Mouse (Mus musculus): ENCODE data around the gene Uba52. TPM values are rescaled to one million over a fixed set of nuclear protein-coding genes. Genes with fewer than 3 reads are reported as not detected.

Uba52 gene
- polyA plus RNA-seq, 2 experiments: 1,113 to 1,844 TPM

GRCm38 (mm10) chr8:70546412-70546811 lies 35.8 kb upstream of the Uba52 start:
- DNase-seq (ENCODE audit: low spot score) (no peak), ATAC-seq (ENCODE audit: low FRiP score, low read depth) (no peak)
- no peak overlapping the region for H3K4me2 ChIP-seq (replicated peaks; ENCODE audit: low read depth, low read length, severe bottlenecking)
- 0 out of 2 replicates have a peak, but pooled peaks cover under 1% of the 10 kb centered on the region for H3K4me1 ChIP-seq (ENCODE audit: control insufficient read depth, insufficient read depth, low read length)
- H3K9ac ChIP-seq (ENCODE audit: low read depth, low read length, severe bottlenecking): no peak overlapping the region
- H3K4me3 ChIP-seq (replicated peaks; ENCODE audit: low read length): no peak overlapping the region
- no peak overlapping the region for H3K27ac ChIP-seq (replicated peaks; ENCODE audit: low read depth, low read length)
- WGBS: 82% methylated on average over 4 of the region's 4 CpGs
- no peaks in the 10 kb centered on the region for H3K9me3 ChIP-seq (ENCODE audit: control insufficient read depth, low read length)
- TF ChIP-seq POLR2A (IDR thresholded peaks at IDR 0.05; ENCODE audit: borderline replicate concordance, extremely low read depth, insufficient read depth, insufficient read length): no peak
- no peaks in the 10 kb centered on the region for H3K36me3 ChIP-seq (ENCODE audit: control insufficient read depth, insufficient read depth, low read length)
- H3K27me3 ChIP-seq (ENCODE audit: control insufficient read depth, insufficient read depth, low read length): no peaks in the 10 kb centered on the region

GRCm38 (mm10) chr8:70544200-70544687 lies 33.6 kb upstream of the Uba52 start:
- H3K36me3 ChIP-seq (ENCODE audit: control insufficient read depth, insufficient read depth, low read length): no peaks in the 10 kb centered on the region
- H3K4me3 ChIP-seq (replicated peaks; ENCODE audit: low read length): no peak overlapping the region
- DNase-seq (ENCODE audit: low spot score) (no peak), ATAC-seq (ENCODE audit: low FRiP score, low read depth) (no peak)
- H3K9me3 ChIP-seq (ENCODE audit: control insufficient read depth, low read length): no peaks in the 10 kb centered on the region
- no peak overlapping the region for H3K9ac ChIP-seq (ENCODE audit: low read depth, low read length, severe bottlenecking)
- H3K27me3 ChIP-seq (ENCODE audit: control insufficient read depth, insufficient read depth, low read length): no peaks in the 10 kb centered on the region
- H3K27ac ChIP-seq (replicated peaks; ENCODE audit: low read depth, low read length): no peak overlapping the region
- WGBS: 82% methylated on average over 6 of the region's 6 CpGs
- H3K4me1 ChIP-seq (ENCODE audit: control insufficient read depth, insufficient read depth, low read length): peaks cover 14% of the 10 kb centered on the region
- H3K4me2 ChIP-seq (replicated peaks; ENCODE audit: low read depth, low read length, severe bottlenecking): no peak overlapping the region
- TF ChIP-seq POLR2A (IDR thresholded peaks at IDR 0.05; ENCODE audit: borderline replicate concordance, extremely low read depth, insufficient read depth, insufficient read length): no peak

DNA sequence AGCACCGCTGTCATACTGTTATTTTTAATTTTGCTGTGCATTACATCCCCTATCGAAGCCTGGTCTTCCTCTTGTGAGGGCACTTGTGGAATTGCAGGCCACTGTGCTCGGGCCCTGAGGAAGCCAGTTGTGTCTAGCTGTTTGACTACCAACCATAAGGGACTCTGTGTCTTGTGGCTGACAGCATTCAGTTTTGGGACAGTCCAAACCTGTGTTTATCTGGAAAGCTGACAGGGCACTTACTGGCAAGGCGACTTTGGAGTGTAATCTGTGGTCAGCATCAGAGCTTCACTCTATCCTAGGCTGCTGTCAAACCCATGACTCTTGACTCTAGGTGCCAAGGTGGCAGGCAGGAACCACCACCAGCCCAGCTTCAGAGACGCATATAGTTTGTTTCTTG lies 30.5 kb upstream of the Uba52 start:
- ATAC-seq (ENCODE audit: low FRiP score, low read depth) (no peak), DNase-seq (ENCODE audit: low spot score) (no peak)
- Histone ChIP-seq H3K27me3 (ENCODE audit: control insufficient read depth, insufficient read depth, low read length) (no peaks in the 10 kb centered on the region), H3K36me3 (ENCODE audit: control insufficient read depth, insufficient read depth, low read length) (peaks cover 12% of the 10 kb centered on the region), H3K4me3 (replicated peaks; ENCODE audit: low read length) (peak overlapping the region; percentile 68), H3K4me1 (ENCODE audit: control insufficient read depth, insufficient read depth, low read length) (peaks cover 14% of the 10 kb centered on the region), H3K9ac (ENCODE audit: low read depth, low read length, severe bottlenecking) (0 out of 2 replicates have a peak overlapping the region, but pooled peaks have one; percentile 6), H3K4me2 (replicated peaks; ENCODE audit: low read depth, low read length, severe bottlenecking) (peak overlapping the region; percentile 74; the same call in 1 of the 2 replicates), H3K27ac (replicated peaks; ENCODE audit: low read depth, low read length) (no peak overlapping the region), H3K9me3 (ENCODE audit: control insufficient read depth, low read length) (no peaks in the 10 kb centered on the region)
- 82% methylated on average over 5 of the region's 5 CpGs for WGBS
- no peak for TF ChIP-seq POLR2A (IDR thresholded peaks at IDR 0.05; ENCODE audit: borderline replicate concordance, extremely low read depth, insufficient read depth, insufficient read length)

DNA sequence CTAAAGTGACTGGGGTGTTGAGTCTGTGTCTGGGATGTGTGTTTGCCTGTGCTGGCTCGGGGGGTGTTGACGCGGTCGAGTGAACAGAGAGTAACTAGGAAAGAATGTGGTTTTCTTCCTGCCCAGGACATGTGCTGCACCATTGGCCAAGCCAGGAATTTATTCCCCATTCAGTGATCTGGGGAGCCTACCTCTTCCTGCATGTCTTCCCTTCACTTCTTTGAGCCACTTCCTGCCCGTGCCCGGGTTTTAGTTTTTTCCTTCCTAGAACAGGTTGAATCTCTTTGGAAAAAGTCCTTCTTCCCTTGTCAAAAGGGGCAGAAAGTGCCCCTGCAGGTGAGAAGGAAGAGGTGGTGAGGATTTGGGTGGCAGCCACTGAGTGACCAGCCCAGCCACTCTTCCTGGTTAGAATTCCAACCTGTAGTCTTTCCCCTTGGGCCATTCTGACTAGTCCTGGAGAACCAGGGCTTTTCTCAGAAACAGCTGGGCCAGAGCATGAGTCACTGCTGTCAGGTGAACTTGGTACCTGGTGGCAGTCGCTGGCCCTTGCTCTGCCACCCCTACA lies 30.0 kb upstream of the Uba52 start:
- DNase-seq (ENCODE audit: low spot score): no peak
- WGBS: 50% methylated on average over 7 of the region's 7 CpGs
- H3K27ac ChIP-seq (replicated peaks; ENCODE audit: low read depth, low read length): no peak overlapping the region

GRCm38 (mm10) chr8:70540013-70540506 lies 29.5 kb upstream of the Uba52 start:
- WGBS: 5% methylated on average over 4 of the region's 4 CpGs
- no peaks in the 10 kb centered on the region for H3K9me3 ChIP-seq (ENCODE audit: control insufficient read depth, low read length)
- H3K27me3 ChIP-seq (ENCODE audit: control insufficient read depth, insufficient read depth, low read length): no peaks in the 10 kb centered on the region
- peaks cover 21% of the 10 kb centered on the region for H3K36me3 ChIP-seq (ENCODE audit: control insufficient read depth, insufficient read depth, low read length)
- H3K4me1 ChIP-seq (ENCODE audit: control insufficient read depth, insufficient read depth, low read length): peaks cover 14% of the 10 kb centered on the region
- H3K4me3 ChIP-seq (replicated peaks; ENCODE audit: low read length): peak overlapping the region; percentile 68
- H3K4me2 ChIP-seq (replicated peaks; ENCODE audit: low read depth, low read length, severe bottlenecking): peak overlapping the region; percentile 74
- peak overlapping the region; percentile 73 for H3K9ac ChIP-seq (ENCODE audit: low read depth, low read length, severe bottlenecking)
- TF ChIP-seq POLR2A (IDR thresholded peaks at IDR 0.05; ENCODE audit: borderline replicate concordance, extremely low read depth, insufficient read depth, insufficient read length): no peak
- no peak for ATAC-seq (ENCODE audit: low FRiP score, low read depth)
- H3K27ac ChIP-seq (replicated peaks; ENCODE audit: low read depth, low read length): peak overlapping the region; percentile 89
- DNase-seq (ENCODE audit: low spot score): no peak

More for the DNA sequence above, 30.0 kb upstream of the Uba52 start:
- no peak for TF ChIP-seq POLR2A (IDR thresholded peaks at IDR 0.05; ENCODE audit: borderline replicate concordance, extremely low read depth, insufficient read depth, insufficient read length)
- Histone ChIP-seq H3K9me3 (ENCODE audit: control insufficient read depth, low read length) (no peaks in the 10 kb centered on the region), H3K4me3 (replicated peaks; ENCODE audit: low read length) (peak overlapping the region; percentile 68), H3K36me3 (ENCODE audit: control insufficient read depth, insufficient read depth, low read length) (peaks cover 16% of the 10 kb centered on the region), H3K27me3 (ENCODE audit: control insufficient read depth, insufficient read depth, low read length) (no peaks in the 10 kb centered on the region), H3K9ac (ENCODE audit: low read depth, low read length, severe bottlenecking) (peak overlapping the region; percentile 73; the same call in 1 of the 2 replicates), H3K4me2 (replicated peaks; ENCODE audit: low read depth, low read length, severe bottlenecking) (peak overlapping the region; percentile 74), H3K4me1 (ENCODE audit: control insufficient read depth, insufficient read depth, low read length) (peaks cover 14% of the 10 kb centered on the region)
- no peak for ATAC-seq (ENCODE audit: low FRiP score, low read depth)
